Mouse (Mus musculus) hindbrain, embryonic 13.5 days (tissue): ENCODE data around the gene Tmem159. TPM values are rescaled to one million over a fixed set of nuclear protein-coding genes. Genes with fewer than 3 reads are reported as not detected.

ENCODE experiments used
- ATAC-seq: fragments of 200-750 bp; cut with Nextera tagmentation; 2 replicates; pipeline ENCODE4 v1.8.0; 2017; ENCODE audit warnings: moderate TSS enrichment; ENCODE audit not compliant: low FRiP score
- H3K27ac ChIP-seq: fragments of 300-500 bp; sonication (generic); 2 replicates; pipeline ENCODE4 v1.5.1; 2015; ENCODE audit warnings: inconsistent platforms, mild to moderate bottlenecking, moderate library complexity
- H3K27me3 ChIP-seq: fragments of 300-500 bp; sonication (generic); 2 replicates; pipeline ENCODE4 v1.6.1; 2015; ENCODE audit warnings: mild to moderate bottlenecking, inconsistent platforms
- H3K36me3 ChIP-seq: fragments of 300-500 bp; sonication (generic); 2 replicates; pipeline ENCODE4 v1.6.1; 2015; ENCODE audit warnings: mild to moderate bottlenecking, inconsistent platforms
- H3K4me1 ChIP-seq: fragments of 300-500 bp; sonication (generic); replicated peaks from 2 replicates; pipeline ENCODE4 v1.6.1; 2015; ENCODE audit warnings: inconsistent platforms
- H3K4me2 ChIP-seq: fragments of 300-500 bp; sonication (generic); 2 replicates; pipeline ENCODE4 v1.6.1; 2015; ENCODE audit warnings: inconsistent platforms, mild to moderate bottlenecking, moderate library complexity
- H3K4me3 ChIP-seq: fragments of 300-500 bp; sonication (generic); 2 replicates; pipeline ENCODE4 v1.5.1; 2015; ENCODE audit warnings: mild to moderate bottlenecking, inconsistent platforms
- H3K9ac ChIP-seq: fragments of 300-500 bp; sonication (generic); 2 replicates; pipeline ENCODE4 v1.6.1; 2015; ENCODE audit warnings: mild to moderate bottlenecking, inconsistent platforms
- H3K9me3 ChIP-seq: fragments of 300-500 bp; sonication (generic); 2 replicates; pipeline ENCODE4 v1.6.1; 2016; ENCODE audit warnings: inconsistent platforms
- WGBS: fragments of 180-500 bp; shearing (Covaris S2); methylation state at CpG from one replicate; pipeline ENCODE4 v1.1.7; 2015; 5-methylcytosine and 5-hydroxymethylcytosine counted together
- polyA plus RNA-seq: library from polyadenylated mRNA; unstranded; fragments of >200 nt; fragmentation: Nextera tagmentation; extraction: Ambion mirVana; gene quantifications from 2 replicates; pipeline ENCODE4 v1.2.1, GENCODE M21; 2015

Tmem159 gene
- polyA plus RNA-seq, 1 experiment from 2014 or later = 12.9 TPM

GRCm38 (mm10) chr7:120103019-120103567 lies 940 bp downstream of the Tmem159 start:
- peak overlapping the region; percentile 75 for H3K9ac ChIP-seq
- peaks cover 14% of the 10 kb centered on the region for H3K4me1 ChIP-seq
- WGBS = 2% methylated on average over 25 of the region's 25 CpGs
- no peaks in the 10 kb centered on the region for H3K36me3 ChIP-seq
- H3K27ac ChIP-seq = no peak overlapping the region
- H3K4me2 ChIP-seq = peak overlapping the region; percentile 80
- peak overlapping the region; percentile 52 for H3K4me3 ChIP-seq
- no peaks in the 10 kb centered on the region for H3K9me3 ChIP-seq
- ATAC-seq = peak; percentile 59; the same call in 1 of the 2 replicates
- peaks cover 15% of the 10 kb centered on the region; the same call in 1 of the 2 replicates for H3K27me3 ChIP-seq

DNA sequence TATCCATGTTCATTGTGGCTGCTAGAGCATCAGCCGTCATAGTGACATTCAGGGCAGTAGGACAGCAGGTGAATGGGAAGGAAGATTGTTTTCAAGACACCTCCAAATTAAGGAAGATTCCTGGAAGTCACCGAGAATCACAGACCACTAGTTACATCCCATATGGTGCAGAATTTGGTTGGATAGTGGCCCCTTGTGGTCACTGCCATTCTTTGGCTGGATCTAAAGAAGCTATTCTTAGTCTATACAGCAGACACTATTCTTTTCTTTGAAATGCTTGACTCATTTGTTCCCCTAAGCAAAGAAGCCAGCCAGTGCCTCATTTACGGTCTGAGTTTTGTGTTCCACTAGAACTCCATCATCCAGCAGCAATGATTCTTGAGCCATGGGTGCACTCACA lies 2.8 kb downstream of the Tmem159 start:
- Histone ChIP-seq H3K27me3 (peaks cover 15% of the 10 kb centered on the region; the same call in 1 of the 2 replicates), H3K9me3 (no peaks in the 10 kb centered on the region)
- 44% methylated on average over 3 of the region's 3 CpGs for WGBS

GRCm38 (mm10) chr7:120106356-120106755 lies 4.2 kb downstream of the Tmem159 start:
- Histone ChIP-seq H3K36me3 (no peaks in the 10 kb centered on the region), H3K9me3 (no peaks in the 10 kb centered on the region), H3K4me3 (no peak overlapping the region), H3K4me2 (no peak overlapping the region), H3K27ac (no peak overlapping the region), H3K27me3 (peaks cover 12% of the 10 kb centered on the region; the same call in 1 of the 2 replicates), H3K4me1 (peaks cover 14% of the 10 kb centered on the region), H3K9ac (no peak overlapping the region)
- no peak for ATAC-seq
- WGBS = 71% methylated on average over 2 of the region's 2 CpGs

More for the DNA sequence above, 2.8 kb downstream of the Tmem159 start:
- peaks cover 14% of the 10 kb centered on the region for H3K4me1 ChIP-seq
- H3K36me3 ChIP-seq = no peaks in the 10 kb centered on the region
- ATAC-seq = no peak
- H3K9ac ChIP-seq = no peak overlapping the region
- H3K27ac ChIP-seq = no peak overlapping the region
- H3K4me3 ChIP-seq = no peak overlapping the region
- no peak overlapping the region for H3K4me2 ChIP-seq

DNA sequence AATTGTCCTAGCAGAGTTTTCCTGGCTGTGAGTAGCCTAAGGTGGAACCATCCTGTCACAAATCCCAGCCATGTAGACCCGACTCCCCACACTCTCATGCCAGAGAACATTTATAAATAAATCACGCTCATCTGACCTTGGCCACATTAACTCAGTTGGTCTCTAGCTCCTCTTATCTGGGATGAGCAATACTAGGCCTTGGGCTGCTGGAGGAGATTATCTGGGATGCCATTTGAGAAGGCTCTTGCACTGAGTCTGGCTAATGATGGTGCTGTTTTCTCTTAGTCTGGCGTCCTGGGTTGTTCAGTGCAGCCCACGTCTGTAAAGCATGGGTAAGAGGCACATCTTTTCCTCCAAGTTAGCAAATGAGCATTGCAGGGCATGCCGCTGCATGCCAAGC lies 7.5 kb downstream of the Tmem159 start:
- H3K9ac ChIP-seq = no peak overlapping the region
- no peaks in the 10 kb centered on the region for H3K27me3 ChIP-seq
- ATAC-seq = no peak
- H3K4me3 ChIP-seq = no peak overlapping the region
- no peaks in the 10 kb centered on the region for H3K36me3 ChIP-seq
- no peaks in the 10 kb centered on the region for H3K4me1 ChIP-seq
- WGBS = 95% methylated on average over 5 of the region's 5 CpGs
- no peak overlapping the region for H3K4me2 ChIP-seq
- no peaks in the 10 kb centered on the region for H3K9me3 ChIP-seq
- H3K27ac ChIP-seq = no peak overlapping the region

GRCm38 (mm10) chr7:120116976-120117375 lies 14.8 kb downstream of the Tmem159 start:
- WGBS = 96% methylated on average over 5 of the region's 5 CpGs

DNA sequence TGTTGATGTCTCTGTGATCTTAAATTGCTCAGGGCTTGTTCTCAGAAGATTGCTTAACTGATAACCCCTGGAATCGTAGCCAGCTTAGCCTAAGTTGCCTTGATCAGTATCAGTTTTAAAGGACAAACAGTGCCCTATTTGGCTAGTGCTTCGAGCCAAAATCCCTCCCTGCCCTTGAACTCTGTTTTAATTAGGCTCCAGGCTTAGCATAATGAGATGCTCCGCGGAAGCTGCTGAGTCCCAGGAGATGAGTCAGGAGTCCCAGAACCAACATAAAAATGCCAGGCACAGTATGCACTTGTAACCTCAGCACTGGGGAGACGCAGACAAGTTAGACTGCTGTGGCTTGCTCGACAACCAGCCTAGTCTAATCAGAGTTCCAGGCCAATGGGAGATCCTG lies 15.4 kb downstream of the Tmem159 start:
- no peak for ATAC-seq
- Histone ChIP-seq H3K9me3 (no peaks in the 10 kb centered on the region), H3K27ac (no peak overlapping the region), H3K4me3 (no peak overlapping the region), H3K4me1 (peaks cover 5% of the 10 kb centered on the region; the same call in 1 of the 2 replicates), H3K4me2 (no peak overlapping the region), H3K9ac (no peak overlapping the region), H3K36me3 (no peaks in the 10 kb centered on the region), H3K27me3 (no peaks in the 10 kb centered on the region)
- 42% methylated on average over 6 of the region's 6 CpGs for WGBS

More at GRCm38 (mm10) chr7:120116976-120117375, 14.8 kb downstream of the Tmem159 start:
- Histone ChIP-seq H3K9ac (no peak overlapping the region), H3K9me3 (no peaks in the 10 kb centered on the region), H3K27me3 (no peaks in the 10 kb centered on the region), H3K4me3 (no peak overlapping the region), H3K36me3 (no peaks in the 10 kb centered on the region), H3K27ac (no peak overlapping the region), H3K4me1 (peaks cover 5% of the 10 kb centered on the region; the same call in 1 of the 2 replicates), H3K4me2 (no peak overlapping the region)
- no peak for ATAC-seq

GRCm38 (mm10) chr7:120123776-120124175 lies 21.6 kb downstream of the Tmem159 start:
- Histone ChIP-seq H3K4me1 (peaks cover 6% of the 10 kb centered on the region; the same call in 1 of the 2 replicates), H3K9ac (no peak overlapping the region), H3K27ac (no peak overlapping the region), H3K4me3 (no peak overlapping the region), H3K36me3 (no peaks in the 10 kb centered on the region), H3K9me3 (no peaks in the 10 kb centered on the region), H3K27me3 (no peaks in the 10 kb centered on the region), H3K4me2 (no peak overlapping the region)
- WGBS = 95% methylated on average over 4 of the region's 4 CpGs
- no peak for ATAC-seq

GRCm38 (mm10) chr7:120124844-120125243 lies 22.7 kb downstream of the Tmem159 start:
- H3K4me2 ChIP-seq = no peak overlapping the region
- 0% methylated on average over 3 of the region's 3 CpGs for WGBS
- no peaks in the 10 kb centered on the region for H3K36me3 ChIP-seq
- H3K27ac ChIP-seq = no peak overlapping the region
- peaks cover 6% of the 10 kb centered on the region; the same call in 1 of the 2 replicates for H3K4me1 ChIP-seq
- H3K27me3 ChIP-seq = no peaks in the 10 kb centered on the region
- no peaks in the 10 kb centered on the region for H3K9me3 ChIP-seq
- peak; percentile 89 for ATAC-seq
- H3K9ac ChIP-seq = no peak overlapping the region
- H3K4me3 ChIP-seq = no peak overlapping the region

GRCm38 (mm10) chr7:120126976-120127685 lies 25.0 kb downstream of the Tmem159 start:
- H3K27ac ChIP-seq = no peak overlapping the region

DNA sequence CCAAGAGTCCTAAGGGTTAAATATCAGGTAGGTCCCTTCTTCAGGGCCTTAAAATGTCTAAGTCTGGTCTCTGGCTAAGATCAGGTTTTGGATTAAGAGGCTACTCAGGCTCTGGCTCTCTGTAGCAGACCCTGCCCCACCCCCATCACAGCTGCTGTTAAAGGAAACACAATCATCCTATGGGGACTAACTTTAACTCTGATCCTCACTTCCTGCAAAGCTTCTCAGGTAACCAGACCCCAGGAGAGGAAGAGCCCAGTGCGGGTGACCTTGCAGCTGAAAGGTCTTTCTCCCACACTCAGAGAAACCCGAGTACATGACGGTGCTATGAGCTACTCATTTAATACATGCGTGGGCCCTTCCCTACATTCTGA lies 25.5 kb downstream of the Tmem159 start:
- no peak overlapping the region for H3K27ac ChIP-seq
- peaks cover 6% of the 10 kb centered on the region; the same call in 1 of the 2 replicates for H3K4me1 ChIP-seq
- no peaks in the 10 kb centered on the region for H3K27me3 ChIP-seq
- ATAC-seq = no peak
- H3K9ac ChIP-seq = no peak overlapping the region
- H3K9me3 ChIP-seq = no peaks in the 10 kb centered on the region
- no peak overlapping the region for H3K4me2 ChIP-seq
- H3K4me3 ChIP-seq = no peak overlapping the region
- H3K36me3 ChIP-seq = no peaks in the 10 kb centered on the region
- 49% methylated on average over 4 of the region's 4 CpGs for WGBS

More at GRCm38 (mm10) chr7:120126976-120127685, 25.0 kb downstream of the Tmem159 start:
- Histone ChIP-seq H3K4me2 (no peak overlapping the region), H3K36me3 (no peaks in the 10 kb centered on the region), H3K9ac (no peak overlapping the region), H3K4me3 (no peak overlapping the region), H3K27me3 (no peaks in the 10 kb centered on the region), H3K4me1 (peaks cover 6% of the 10 kb centered on the region; the same call in 1 of the 2 replicates), H3K9me3 (no peaks in the 10 kb centered on the region)
- ATAC-seq = no peak
- WGBS = 34% methylated on average over 5 of the region's 5 CpGs

DNA sequence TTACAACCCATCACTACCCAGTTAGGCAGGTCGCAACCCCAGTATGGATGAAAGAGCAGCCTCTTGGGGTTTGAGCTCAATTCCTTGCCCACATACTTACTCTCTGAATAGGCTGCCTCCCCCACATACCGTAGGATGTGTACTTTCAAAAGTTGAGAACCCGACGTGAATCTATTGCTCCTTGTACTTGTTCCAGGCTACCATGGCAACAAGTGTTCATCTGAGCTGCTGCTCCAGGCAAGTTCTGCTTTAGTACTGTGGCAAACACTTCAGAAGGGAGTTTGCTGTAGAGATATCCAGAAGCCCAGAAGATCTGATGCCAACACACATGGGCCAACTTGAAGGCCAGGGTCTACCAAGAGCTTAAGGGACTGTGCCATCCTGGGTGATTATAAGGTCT lies 26.8 kb downstream of the Tmem159 start:
- Histone ChIP-seq H3K4me2 (no peak overlapping the region), H3K36me3 (no peaks in the 10 kb centered on the region), H3K4me1 (peaks cover 6% of the 10 kb centered on the region; the same call in 1 of the 2 replicates), H3K27me3 (no peaks in the 10 kb centered on the region), H3K9ac (no peak overlapping the region), H3K4me3 (no peak overlapping the region), H3K9me3 (no peaks in the 10 kb centered on the region), H3K27ac (no peak overlapping the region)
- ATAC-seq = no peak
- 59% methylated on average over 4 of the region's 4 CpGs for WGBS

DNA sequence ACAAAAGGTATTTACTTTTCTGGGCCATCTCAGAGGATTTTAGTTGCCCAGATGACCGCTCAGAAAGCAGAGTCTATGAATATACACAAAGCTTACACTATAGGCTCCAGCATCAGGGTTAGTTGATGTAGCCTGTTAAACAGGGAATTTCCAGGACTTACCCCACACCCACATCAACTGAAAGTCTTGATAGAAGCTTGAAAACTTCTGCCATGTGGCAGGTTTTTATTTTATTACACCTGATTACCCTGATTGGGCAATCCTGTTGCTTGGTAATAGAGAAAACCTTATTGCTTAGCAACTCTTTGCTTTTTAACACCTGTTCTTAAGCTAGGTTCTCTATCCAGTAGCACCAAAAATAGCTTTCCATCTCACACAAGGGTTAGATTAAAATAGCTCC lies 40.6 kb downstream of the Tmem159 start:
- H3K9ac ChIP-seq = no peak overlapping the region
- H3K4me3 ChIP-seq = no peak overlapping the region
- no peak overlapping the region for H3K4me2 ChIP-seq
- H3K27me3 ChIP-seq = no peaks in the 10 kb centered on the region
- no peak overlapping the region for H3K27ac ChIP-seq
- no peaks in the 10 kb centered on the region for H3K4me1 ChIP-seq
- H3K36me3 ChIP-seq = no peaks in the 10 kb centered on the region
- H3K9me3 ChIP-seq = no peaks in the 10 kb centered on the region
- WGBS = 85% methylated on average over 1 of the region's 1 CpGs
- ATAC-seq = no peak

- Histone ChIP-seq H3K27ac (no peak within 1 kb of the TSS), H3K4me2 (no peak within 1 kb of the TSS), H3K36me3 (no peaks in the 10 kb centered on the region), H3K9me3 (no peaks in the 10 kb centered on the region), H3K4me1 (no peaks in the 10 kb centered on the region), H3K9ac (no peak within 1 kb of the TSS), H3K4me3 (no peak within 1 kb of the TSS), H3K27me3 (no peaks in the 10 kb centered on the region)
- ATAC-seq = no peak
- WGBS = 83% methylated on average over 9 of the region's 9 CpGs
Observed at GRCm38 (mm10) chr7:120145191-120145590, 43.0 kb downstream of the Tmem159 start, which contains the start of gene Zp2. TSS of gene Zp2 (minus strand) at chr7:120145291.
